Comparison of ENCODE assay signal across 15 mouse cellular contexts in genomic region chr4:142298770-142299337, GRCm38 (mm10). TPM values are rescaled to one million over a fixed set of nuclear protein-coding genes. Genes with fewer than 3 reads are reported as not detected.
DNase-seq lines count a peak whose midpoint lies in the region; ATAC-seq and TF ChIP-seq lines count a peak whose summit lies in the region.
"Had no signal": no experiment of that assay in that cellular context is flagged by ENCODE, and none has a peak within 500 bp of the region (broad histone marks: within the 10 kb centered on the region; RNA-seq: fewer than 3 reads in every experiment).

No protein-coding gene starts in this region.

- TF ChIP-seq CTCF in hindbrain, postnatal 0 days (IDR thresholded peaks at IDR 0.05; ENCODE audit: low read depth), result no peak

- no peak overlapping the region for H3K9ac ChIP-seq in hindbrain, embryonic 12.5 days
- H3K9ac ChIP-seq in hindbrain, postnatal 0 days (replicated peaks; ENCODE audit: low read length), result no peak overlapping the region
- H3K9ac ChIP-seq in neural tube, embryonic 13.5 days, result no peak overlapping the region
- H3K9ac ChIP-seq in neural tube, embryonic 15.5 days (replicated peaks), result no peak overlapping the region
- H3K9ac ChIP-seq: forebrain, embryonic 13.5 days; forebrain, postnatal 0 days; heart, embryonic 12.5 days; hindbrain, embryonic 15.5 days had no signal

- H3K27me3 ChIP-seq in hindbrain, embryonic 12.5 days, result no peaks in the 10 kb centered on the region
- no peaks in the 10 kb centered on the region for H3K27me3 ChIP-seq in hindbrain, postnatal 0 days (ENCODE audit: insufficient read depth, low read length)
- no peaks in the 10 kb centered on the region for H3K27me3 ChIP-seq in neural tube, embryonic 13.5 days
- H3K27me3 ChIP-seq in neural tube, embryonic 15.5 days (replicated peaks), result no peaks in the 10 kb centered on the region
- H3K27me3 ChIP-seq: forebrain, embryonic 13.5 days; heart, embryonic 12.5 days; hindbrain, embryonic 15.5 days had no signal

- H3K36me3 ChIP-seq in hindbrain, embryonic 12.5 days, result no peaks in the 10 kb centered on the region
- H3K36me3 ChIP-seq in hindbrain, postnatal 0 days (ENCODE audit: insufficient read depth, low read length), result no peaks in the 10 kb centered on the region
- no peaks in the 10 kb centered on the region for H3K36me3 ChIP-seq in neural tube, embryonic 13.5 days
- H3K36me3 ChIP-seq in neural tube, embryonic 15.5 days, result no peaks in the 10 kb centered on the region
- H3K36me3 ChIP-seq: embryonic facial prominence, embryonic 10.5 days; heart, embryonic 12.5 days; hindbrain, embryonic 15.5 days had no signal

- ATAC-seq in hindbrain, embryonic 12.5 days (ENCODE audit: low FRiP score), result peak; percentile 51; the same call in 1 of the 2 replicates
- no peak for ATAC-seq in hindbrain, postnatal 0 days
- ATAC-seq in neural tube, embryonic 13.5 days (ENCODE audit: low read depth), result 0 out of 2 replicates have a peak, but pooled peaks have one; percentile 40
- ATAC-seq in neural tube, embryonic 15.5 days (ENCODE audit: low FRiP score), result no peak
- ATAC-seq: forebrain, embryonic 13.5 days; forebrain, postnatal 0 days had no signal

- no peak overlapping the region for H3K4me3 ChIP-seq in hindbrain, embryonic 12.5 days
- H3K4me3 ChIP-seq in hindbrain, postnatal 0 days (ENCODE audit: low read length), result no peak overlapping the region
- H3K4me3 ChIP-seq in neural tube, embryonic 13.5 days, result no peak overlapping the region
- no peak overlapping the region for H3K4me3 ChIP-seq in neural tube, embryonic 15.5 days (replicated peaks)
- H3K4me3 ChIP-seq: embryonic facial prominence, embryonic 10.5 days; forebrain, embryonic 13.5 days; heart, embryonic 12.5 days; hindbrain, embryonic 15.5 days had no signal

- no peak overlapping the region for H3K4me2 ChIP-seq in hindbrain, embryonic 12.5 days (replicated peaks)
- H3K4me2 ChIP-seq in hindbrain, postnatal 0 days (ENCODE audit: low read depth, low read length), result no peak overlapping the region
- no peak overlapping the region for H3K4me2 ChIP-seq in neural tube, embryonic 13.5 days
- H3K4me2 ChIP-seq in neural tube, embryonic 15.5 days, result no peak overlapping the region
- H3K4me2 ChIP-seq: forebrain, embryonic 13.5 days; heart, embryonic 12.5 days; hindbrain, embryonic 15.5 days had no signal

- no peak for DNase-seq in hindbrain, postnatal 0 days (ENCODE audit: low spot score)
- DNase-seq in retina, embryonic 14.5 days (ENCODE audit: low spot score), result peak; percentile 41
- DNase-seq in B cell, adult 2 months, result no peak
- DNase-seq: adrenal gland, adult 2 months; adrenal gland, postnatal 25 days; cerebellum, adult 2 months; forebrain, postnatal 0 days; gastrocnemius, postnatal 14 days had no signal

- H3K27ac ChIP-seq in hindbrain, embryonic 12.5 days, result peak overlapping the region; percentile 26; the same call in 1 of the 2 replicates
- H3K27ac ChIP-seq in hindbrain, postnatal 0 days, result no peak overlapping the region
- H3K27ac ChIP-seq in neural tube, embryonic 13.5 days (replicated peaks), result 0 out of 2 replicates have a peak overlapping the region, but pooled peaks have one; percentile 20
- H3K27ac ChIP-seq in neural tube, embryonic 15.5 days (replicated peaks), result no peak overlapping the region
- H3K27ac ChIP-seq: embryonic facial prominence, embryonic 10.5 days; forebrain, embryonic 13.5 days; hindbrain, embryonic 15.5 days had no signal

- H3K4me1 ChIP-seq in hindbrain, embryonic 12.5 days, result peaks cover 49% of the 10 kb centered on the region
- H3K4me1 ChIP-seq in hindbrain, postnatal 0 days (ENCODE audit: insufficient read depth, low read length), result peaks cover 21% of the 10 kb centered on the region
- peaks cover 64% of the 10 kb centered on the region for H3K4me1 ChIP-seq in neural tube, embryonic 13.5 days (replicated peaks)
- peaks cover 37% of the 10 kb centered on the region for H3K4me1 ChIP-seq in neural tube, embryonic 15.5 days

- no peaks in the 10 kb centered on the region for H3K9me3 ChIP-seq in hindbrain, embryonic 12.5 days (replicated peaks)
- no peaks in the 10 kb centered on the region for H3K9me3 ChIP-seq in hindbrain, postnatal 0 days (ENCODE audit: low read length)
- no peaks in the 10 kb centered on the region for H3K9me3 ChIP-seq in neural tube, embryonic 13.5 days
- no peaks in the 10 kb centered on the region for H3K9me3 ChIP-seq in neural tube, embryonic 15.5 days (replicated peaks)
- H3K9me3 ChIP-seq: embryonic facial prominence, embryonic 10.5 days; forebrain, embryonic 13.5 days; heart, embryonic 12.5 days; hindbrain, embryonic 15.5 days had no signal

- 48% methylated on average over 10 of the region's 10 CpGs for WGBS in hindbrain, embryonic 12.5 days
- 44% methylated on average over 10 of the region's 10 CpGs for WGBS in hindbrain, postnatal 0 days
- 54% methylated on average over 10 of the region's 10 CpGs for WGBS in neural tube, embryonic 13.5 days
- 52% methylated on average over 10 of the region's 10 CpGs for WGBS in neural tube, embryonic 15.5 days

RNA-seq across cellular contexts. Expression of gene Kazn, which starts 59.7 kb away (rescaled TPM):
- 20.6 and 22.4 TPM in 2 replicates for polyA plus RNA-seq in hindbrain, embryonic 12.5 days (2016; fragmentation: Nextera tagmentation; extraction: Ambion mirVana)
- total RNA-seq in hindbrain, postnatal 0 days (2014; rRNA removed), result 74.3 and 78.3 TPM in 2 replicates
- 19.3 and 20.9 TPM in 2 replicates for polyA plus RNA-seq in hindbrain, postnatal 0 days (2015; fragmentation: Nextera tagmentation; extraction: Ambion mirVana)
- 18.9 and 19.0 TPM in 2 replicates for polyA plus RNA-seq in neural tube, embryonic 13.5 days (2015; fragmentation: Nextera tagmentation; extraction: Ambion mirVana)
- 25.4 and 25.5 TPM in 2 replicates for polyA plus RNA-seq in neural tube, embryonic 15.5 days (2015; fragmentation: Nextera tagmentation; extraction: Ambion mirVana)

Comparison
In these comparisons a context has a peak if more than half of its experiments do, and no peak if none do; other contexts are left out.
1. ATAC-seq: peak in hindbrain, embryonic 12.5 days (single experiment) and neural tube, embryonic 13.5 days (single experiment); none in hindbrain, postnatal 0 days (single experiment) and neural tube, embryonic 15.5 days (single experiment).
2. H3K27ac ChIP-seq: peak in hindbrain, embryonic 12.5 days (single experiment) and neural tube, embryonic 13.5 days (single experiment); none in hindbrain, postnatal 0 days (single experiment) and neural tube, embryonic 15.5 days (single experiment).